Mouse (Mus musculus) hindbrain, embryonic 13.5 days (tissue): ENCODE measurements at regions not wholly inside any gene's neighbourhood (a gene's known extent, or its start where the extent isn't known, plus 50 kb on each side); places are given as distances from the start of the nearest gene placed in this dataset.

Source experiments
- ATAC-seq: fragments of 200-750 bp; cut with Nextera tagmentation; 2 replicates; pipeline ENCODE4 v1.8.0; 2017; ENCODE audit warnings: moderate TSS enrichment; ENCODE audit not compliant: low FRiP score
- H3K27ac ChIP-seq: fragments of 300-500 bp; sonication (generic); 2 replicates; pipeline ENCODE4 v1.5.1; 2015; ENCODE audit warnings: inconsistent platforms, mild to moderate bottlenecking, moderate library complexity
- H3K27me3 ChIP-seq: fragments of 300-500 bp; sonication (generic); 2 replicates; pipeline ENCODE4 v1.6.1; 2015; ENCODE audit warnings: mild to moderate bottlenecking, inconsistent platforms
- H3K36me3 ChIP-seq: fragments of 300-500 bp; sonication (generic); 2 replicates; pipeline ENCODE4 v1.6.1; 2015; ENCODE audit warnings: mild to moderate bottlenecking, inconsistent platforms
- H3K4me1 ChIP-seq: fragments of 300-500 bp; sonication (generic); replicated peaks from 2 replicates; pipeline ENCODE4 v1.6.1; 2015; ENCODE audit warnings: inconsistent platforms
- H3K4me2 ChIP-seq: fragments of 300-500 bp; sonication (generic); 2 replicates; pipeline ENCODE4 v1.6.1; 2015; ENCODE audit warnings: inconsistent platforms, mild to moderate bottlenecking, moderate library complexity
- H3K4me3 ChIP-seq: fragments of 300-500 bp; sonication (generic); 2 replicates; pipeline ENCODE4 v1.5.1; 2015; ENCODE audit warnings: mild to moderate bottlenecking, inconsistent platforms
- H3K9ac ChIP-seq: fragments of 300-500 bp; sonication (generic); 2 replicates; pipeline ENCODE4 v1.6.1; 2015; ENCODE audit warnings: mild to moderate bottlenecking, inconsistent platforms
- H3K9me3 ChIP-seq: fragments of 300-500 bp; sonication (generic); 2 replicates; pipeline ENCODE4 v1.6.1; 2016; ENCODE audit warnings: inconsistent platforms
- WGBS: fragments of 180-500 bp; shearing (Covaris S2); methylation state at CpG from one replicate; pipeline ENCODE4 v1.1.7; 2015; 5-methylcytosine and 5-hydroxymethylcytosine counted together

DNA sequence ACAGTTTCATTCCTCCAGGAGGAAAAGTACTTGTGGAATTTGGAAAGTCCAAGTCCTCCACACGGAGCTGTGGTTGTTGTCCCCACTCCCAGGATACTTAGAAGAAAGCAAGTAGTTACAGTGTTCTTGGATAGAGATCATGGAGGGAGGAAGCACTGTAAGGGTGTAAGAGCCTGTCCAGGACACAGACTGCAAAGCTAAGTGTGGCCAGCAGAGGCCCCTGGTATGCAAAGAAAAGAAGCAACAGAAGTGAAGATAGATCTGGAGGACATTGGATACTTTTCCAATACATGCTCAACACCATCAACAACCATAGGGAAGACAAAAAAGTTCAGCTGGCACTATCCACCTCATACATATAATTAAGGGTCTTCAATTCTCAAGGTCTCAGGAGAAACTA, 197.4 kb downstream of the Meis1 start:
- Histone ChIP-seq H3K4me1 (no peaks in the 10 kb centered on the region), H3K4me2 (no peak overlapping the region), H3K36me3 (no peaks in the 10 kb centered on the region), H3K4me3 (no peak overlapping the region), H3K27ac (no peak overlapping the region), H3K9me3 (no peaks in the 10 kb centered on the region), H3K27me3 (no peaks in the 10 kb centered on the region), H3K9ac (no peak overlapping the region)
- no peak for ATAC-seq
- WGBS = 57% methylated on average over 1 of the region's 1 CpGs

DNA sequence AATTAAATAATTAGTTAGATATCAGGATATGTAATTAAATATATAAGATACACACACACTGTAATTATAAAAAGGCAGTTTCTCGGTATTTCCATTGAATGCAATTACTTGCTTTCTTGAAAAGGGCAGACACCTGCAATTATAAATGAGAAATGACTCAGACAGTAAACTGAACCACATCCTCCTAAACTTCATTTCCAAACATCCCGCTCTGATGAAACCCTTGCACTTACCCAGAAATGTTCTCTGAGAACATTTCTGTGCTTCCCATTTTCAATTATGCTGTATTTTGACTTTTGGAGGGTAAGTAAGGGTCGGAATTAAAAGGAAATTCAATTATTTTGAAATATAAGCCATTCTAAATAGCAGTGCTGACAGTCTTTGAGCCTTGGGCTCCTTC, 204.7 kb downstream of the Meis1 start:
- Histone ChIP-seq H3K9me3 (no peaks in the 10 kb centered on the region), H3K27me3 (no peaks in the 10 kb centered on the region), H3K9ac (no peak overlapping the region), H3K4me2 (no peak overlapping the region), H3K36me3 (no peaks in the 10 kb centered on the region), H3K4me3 (no peak overlapping the region), H3K4me1 (no peaks in the 10 kb centered on the region), H3K27ac (no peak overlapping the region)
- WGBS = 94% methylated on average over 3 of the region's 3 CpGs
- no peak for ATAC-seq

DNA sequence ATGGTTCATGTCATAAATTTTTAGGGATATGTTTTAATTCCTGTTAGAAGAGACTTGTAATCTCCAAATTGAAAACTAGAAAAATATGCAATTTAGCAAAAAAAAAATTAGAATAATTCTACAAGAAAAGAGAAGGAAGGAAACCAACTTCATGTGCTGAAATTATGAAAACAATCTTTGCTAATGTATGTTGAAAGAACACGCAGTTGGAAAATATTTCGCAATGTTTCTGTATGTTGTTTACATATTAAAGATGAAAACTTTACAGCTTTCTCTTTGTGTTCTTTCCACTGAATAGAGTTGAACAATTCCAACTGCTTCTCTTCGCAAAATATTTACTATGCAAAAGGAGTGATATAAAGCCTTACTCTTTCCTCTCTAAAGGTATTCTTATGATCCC, 251.3 kb downstream of the Meis1 start:
- Histone ChIP-seq H3K4me3 (no peak overlapping the region), H3K4me1 (no peaks in the 10 kb centered on the region), H3K27ac (no peak overlapping the region), H3K9me3 (no peaks in the 10 kb centered on the region), H3K4me2 (no peak overlapping the region), H3K36me3 (no peaks in the 10 kb centered on the region), H3K9ac (no peak overlapping the region), H3K27me3 (no peaks in the 10 kb centered on the region)
- no peak for ATAC-seq
- WGBS = 98% methylated on average over 3 of the region's 3 CpGs

DNA sequence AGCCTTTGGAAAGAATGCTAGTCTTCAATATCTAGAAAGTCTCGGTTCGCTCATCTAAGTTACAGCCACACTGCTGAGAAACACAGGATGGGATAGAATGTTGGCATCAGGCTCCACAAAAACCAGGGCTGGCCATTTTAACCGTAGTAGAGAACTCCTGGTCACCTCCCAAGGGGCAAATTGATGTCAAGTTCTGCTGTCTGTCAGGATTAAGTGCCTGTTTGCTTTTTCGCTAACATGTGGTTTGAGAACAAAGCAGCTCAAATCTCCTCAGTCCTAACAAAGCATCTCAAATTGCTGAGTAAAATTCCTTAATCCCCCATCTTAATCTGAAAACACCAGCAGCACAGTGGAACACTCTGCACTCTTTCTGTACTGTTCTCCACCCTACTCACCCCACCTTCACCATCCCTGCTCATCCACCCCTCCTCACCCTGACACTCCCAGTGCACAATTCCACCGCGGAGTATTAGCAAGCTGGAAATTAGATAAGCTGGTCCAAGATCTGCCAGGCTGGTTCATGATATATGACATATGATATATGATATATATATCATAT, 252.2 kb downstream of the Meis1 start:
- Histone ChIP-seq H3K4me2 (no peak overlapping the region), H3K9ac (no peak overlapping the region), H3K4me1 (no peaks in the 10 kb centered on the region), H3K27ac (no peak overlapping the region), H3K36me3 (no peaks in the 10 kb centered on the region), H3K9me3 (no peaks in the 10 kb centered on the region), H3K4me3 (no peak overlapping the region), H3K27me3 (no peaks in the 10 kb centered on the region)
- no peak for ATAC-seq
- 61% methylated on average over 6 of the region's 6 CpGs for WGBS

DNA sequence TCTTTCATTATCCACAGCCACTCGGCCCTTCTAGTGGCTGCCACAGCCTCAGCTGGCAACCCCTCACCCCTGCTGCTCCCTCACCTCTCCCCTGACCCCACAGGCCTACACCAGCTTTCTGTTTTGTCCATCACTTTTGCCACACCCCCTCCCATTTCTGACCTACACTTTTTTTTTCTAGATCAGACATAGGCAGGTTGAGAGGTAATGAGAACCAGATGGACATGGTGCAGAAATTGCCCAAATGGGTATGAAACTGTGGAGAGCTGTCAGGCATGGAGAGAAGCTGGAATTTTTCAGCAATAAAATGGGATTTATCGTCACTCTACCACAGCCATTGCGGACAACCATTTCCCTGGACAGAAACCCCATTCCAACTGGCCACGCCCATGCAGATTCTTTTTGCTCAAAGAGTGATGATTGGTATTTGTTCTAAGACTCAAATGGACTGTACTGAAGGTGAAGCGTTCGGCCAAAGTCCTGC, 260.2 kb downstream of the Meis1 start:
- no peak overlapping the region for H3K4me3 ChIP-seq
- H3K9me3 ChIP-seq = no peaks in the 10 kb centered on the region
- H3K27me3 ChIP-seq = no peaks in the 10 kb centered on the region
- WGBS = 58% methylated on average over 6 of the region's 6 CpGs
- H3K36me3 ChIP-seq = no peaks in the 10 kb centered on the region
- H3K9ac ChIP-seq = no peak overlapping the region
- peaks cover 19% of the 10 kb centered on the region for H3K4me1 ChIP-seq
- no peak overlapping the region for H3K27ac ChIP-seq
- no peak overlapping the region for H3K4me2 ChIP-seq
- ATAC-seq = no peak

DNA sequence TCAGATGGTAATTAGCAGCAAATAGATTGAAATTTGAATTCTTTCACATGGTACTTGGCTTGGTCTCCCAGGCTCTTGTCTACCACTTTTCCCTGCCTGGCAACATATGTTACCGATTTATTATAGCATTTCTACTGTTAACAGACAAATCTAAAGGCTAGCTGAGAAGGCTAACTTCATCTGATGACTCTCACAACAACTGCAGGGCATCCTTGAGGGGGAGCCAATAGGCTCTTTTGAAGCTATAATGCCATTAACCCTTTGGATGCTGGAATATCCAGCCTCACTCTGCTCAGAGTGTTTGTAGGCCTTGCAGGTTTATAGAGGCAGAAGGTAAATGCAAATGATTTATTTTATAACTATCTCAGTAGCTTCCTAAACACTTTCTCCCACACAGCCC, 262.2 kb downstream of the Meis1 start:
- Histone ChIP-seq H3K9ac (no peak overlapping the region), H3K36me3 (no peaks in the 10 kb centered on the region), H3K27ac (no peak overlapping the region), H3K4me1 (peaks cover 29% of the 10 kb centered on the region), H3K9me3 (no peaks in the 10 kb centered on the region), H3K27me3 (no peaks in the 10 kb centered on the region), H3K4me3 (no peak overlapping the region), H3K4me2 (no peak overlapping the region)
- 53% methylated on average over 1 of the region's 1 CpGs for WGBS
- no peak for ATAC-seq

DNA sequence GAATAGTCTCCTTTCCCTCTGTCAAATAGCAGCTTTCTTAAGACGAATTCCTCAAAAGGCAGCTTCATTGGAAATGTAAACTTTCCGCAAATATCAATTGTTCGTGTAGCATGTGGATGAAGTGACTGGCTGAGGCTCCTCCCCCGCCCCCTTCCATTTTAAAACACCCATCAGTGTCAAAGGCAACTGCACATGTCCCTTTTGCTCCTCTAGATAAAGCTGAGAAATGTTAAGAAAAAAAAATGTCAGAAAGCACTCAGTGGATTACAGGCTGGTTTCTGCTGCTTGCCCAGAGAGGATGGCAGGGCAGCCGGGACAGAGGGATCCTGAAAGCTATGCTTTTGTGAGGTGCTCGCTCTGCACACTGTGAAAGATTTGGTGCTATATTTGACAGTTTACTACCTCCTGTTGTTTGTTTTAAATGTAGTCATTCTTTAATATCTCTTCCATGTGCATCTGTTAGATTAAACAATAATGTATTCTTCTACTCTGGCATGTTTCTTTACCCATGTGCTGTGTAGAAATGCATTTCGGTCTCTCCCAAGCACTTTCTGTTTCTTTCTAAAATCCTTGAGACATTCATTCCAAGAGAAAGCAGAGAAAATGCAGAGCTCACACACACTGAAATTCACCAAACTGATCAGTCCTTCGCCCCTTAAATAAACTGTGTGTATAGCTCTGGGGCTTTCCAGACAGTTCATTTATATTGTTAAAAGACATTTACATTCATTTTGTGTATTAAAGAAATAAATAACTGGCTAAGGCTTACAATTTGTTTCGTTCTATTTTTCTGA, 263.9 kb downstream of the Meis1 start:
- Histone ChIP-seq H3K9ac (peak overlapping the region; percentile 53), H3K27ac (peak overlapping the region; percentile 85)
- no peak for ATAC-seq

DNA sequence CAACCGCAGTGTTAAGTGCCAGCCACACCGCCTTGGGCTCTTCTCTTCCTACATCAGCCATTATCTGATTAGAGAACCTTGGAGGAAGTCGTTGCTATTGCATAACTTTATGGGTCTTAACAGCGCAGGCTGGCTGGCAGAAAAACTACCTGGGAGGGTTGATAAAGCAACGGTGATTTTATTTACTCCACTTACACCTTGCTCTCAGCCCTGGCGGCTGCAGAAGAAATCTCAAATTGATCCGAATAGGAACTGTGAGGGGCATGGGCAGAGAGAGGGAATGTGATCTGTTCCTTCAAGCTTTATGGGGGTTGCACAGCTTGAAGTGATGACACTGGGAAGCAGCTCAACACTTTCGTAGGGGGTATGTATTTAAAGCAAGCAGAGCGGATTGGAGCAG, 264.9 kb downstream of the Meis1 start:
- peaks cover 55% of the 10 kb centered on the region for H3K4me1 ChIP-seq
- no peaks in the 10 kb centered on the region for H3K36me3 ChIP-seq
- peak overlapping the region; percentile 85 for H3K27ac ChIP-seq
- H3K9ac ChIP-seq = peak overlapping the region; percentile 53
- WGBS = 33% methylated on average over 9 of the region's 9 CpGs
- no peaks in the 10 kb centered on the region for H3K27me3 ChIP-seq
- H3K4me2 ChIP-seq = peak overlapping the region; percentile 44
- 0 out of 2 replicates have a peak overlapping the region, but pooled peaks have one; percentile 3 for H3K4me3 ChIP-seq
- no peaks in the 10 kb centered on the region for H3K9me3 ChIP-seq
- peak; percentile 19; the same call in 1 of the 2 replicates for ATAC-seq

More for the DNA sequence above, 263.9 kb downstream of the Meis1 start:
- Histone ChIP-seq H3K4me2 (peak overlapping the region; percentile 44), H3K36me3 (no peaks in the 10 kb centered on the region), H3K4me1 (peaks cover 45% of the 10 kb centered on the region), H3K4me3 (no peak overlapping the region), H3K9me3 (no peaks in the 10 kb centered on the region), H3K27me3 (no peaks in the 10 kb centered on the region)
- WGBS = 30% methylated on average over 9 of the region's 9 CpGs

DNA sequence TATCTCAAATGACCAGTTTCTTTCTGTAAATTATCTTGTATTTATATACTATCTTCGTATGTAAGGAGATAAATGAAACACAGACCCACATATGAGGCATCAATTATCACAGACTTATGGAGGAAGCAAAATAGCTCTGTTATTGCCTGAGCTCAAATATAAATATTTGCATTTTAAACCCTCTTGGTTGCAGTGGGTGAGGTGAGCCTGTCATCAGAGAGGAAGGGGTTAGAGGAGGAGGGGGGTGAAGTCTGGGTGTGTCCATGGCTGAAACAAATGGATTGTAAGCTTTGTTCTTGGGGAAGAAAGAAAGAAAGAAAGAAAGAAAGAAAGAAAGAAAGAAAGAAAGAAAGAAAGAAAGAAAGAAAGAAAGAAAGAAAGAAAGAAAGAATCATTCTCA, 265.5 kb downstream of the Meis1 start:
- Histone ChIP-seq H3K36me3 (no peaks in the 10 kb centered on the region), H3K4me2 (no peak overlapping the region; the same call in 1 of the 2 replicates), H3K4me3 (no peak overlapping the region), H3K9me3 (no peaks in the 10 kb centered on the region), H3K27ac (0 out of 2 replicates have a peak overlapping the region, but pooled peaks have one; percentile 62), H3K4me1 (peaks cover 61% of the 10 kb centered on the region), H3K9ac (no peak overlapping the region), H3K27me3 (no peaks in the 10 kb centered on the region)
- 62% methylated on average over 1 of the region's 1 CpGs for WGBS
- no peak for ATAC-seq

DNA sequence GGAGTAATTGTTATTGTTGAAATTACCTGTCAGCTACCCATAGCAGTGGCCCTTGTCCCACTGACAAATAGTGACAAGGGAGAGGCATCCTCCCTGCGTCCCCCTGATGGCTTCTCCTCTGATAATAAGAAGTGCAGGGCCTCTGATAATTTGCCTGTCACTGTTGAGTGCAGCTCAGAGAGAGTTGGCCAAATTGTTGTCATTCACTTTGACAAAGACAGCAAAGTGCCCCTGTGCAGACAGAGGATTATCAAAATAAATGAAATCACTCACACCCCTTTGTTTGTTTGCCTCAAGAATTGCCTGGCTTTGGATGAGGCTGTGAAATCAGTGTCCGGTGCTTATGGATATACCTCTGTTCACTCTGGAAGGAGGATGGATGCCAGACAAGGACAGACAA, 266.3 kb downstream of the Meis1 start:
- Histone ChIP-seq H3K36me3 (no peaks in the 10 kb centered on the region), H3K27me3 (no peaks in the 10 kb centered on the region), H3K4me3 (no peak overlapping the region), H3K9ac (no peak overlapping the region), H3K9me3 (no peaks in the 10 kb centered on the region), H3K27ac (peak overlapping the region; percentile 89), H3K4me2 (peak overlapping the region; percentile 13; the same call in 1 of the 2 replicates), H3K4me1 (peaks cover 68% of the 10 kb centered on the region)
- 33% methylated on average over 2 of the region's 2 CpGs for WGBS
- no peak for ATAC-seq

DNA sequence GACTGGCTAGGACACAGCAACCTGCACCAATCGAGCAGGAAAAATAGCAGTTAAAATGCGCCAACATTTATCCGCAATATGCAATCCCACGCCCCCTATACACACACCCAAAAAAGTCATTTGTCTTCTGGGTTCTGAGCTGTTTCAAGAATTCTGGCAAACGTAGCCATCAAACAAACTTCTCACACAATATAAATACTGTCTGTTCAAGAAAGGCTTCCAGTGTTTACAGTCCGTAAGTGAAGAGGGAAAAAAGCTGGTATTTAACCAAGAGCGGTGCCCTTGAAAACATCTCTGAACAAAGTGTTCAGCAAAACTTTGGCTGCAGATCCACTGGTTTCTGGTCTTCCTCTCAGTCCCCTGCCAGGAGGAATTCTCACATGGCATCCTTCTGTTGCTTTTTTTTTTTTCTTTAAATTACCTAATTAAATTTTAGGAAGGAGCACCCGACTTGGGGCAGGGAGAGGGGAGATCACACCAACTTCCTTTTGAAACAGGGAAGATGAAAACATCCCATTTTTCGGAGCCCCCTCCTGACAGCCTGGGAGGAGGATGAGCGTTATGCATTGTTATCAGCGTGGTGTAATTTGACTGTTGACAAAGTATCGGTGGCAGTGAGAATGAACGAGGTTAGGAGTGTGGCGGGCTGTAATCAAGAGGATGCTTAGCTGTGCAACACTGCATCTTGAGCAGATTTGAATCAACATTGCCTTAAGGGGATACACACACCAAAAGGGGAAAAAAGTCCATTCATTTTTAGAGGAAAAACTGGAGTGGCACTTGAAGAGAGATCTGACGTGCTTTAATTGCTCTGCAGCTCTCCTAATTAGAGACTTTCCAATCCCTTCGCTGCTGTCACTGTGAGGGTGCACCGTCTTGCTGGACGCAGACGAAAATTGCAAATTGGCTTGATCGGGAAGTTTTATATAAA, 267.6 kb downstream of the Meis1 start:
- Histone ChIP-seq H3K36me3 (no peaks in the 10 kb centered on the region), H3K9me3 (no peaks in the 10 kb centered on the region), H3K27me3 (no peaks in the 10 kb centered on the region), H3K27ac (peak overlapping the region; percentile 89), H3K4me3 (peak overlapping the region; percentile 22), H3K4me1 (peaks cover 76% of the 10 kb centered on the region), H3K4me2 (peak overlapping the region; percentile 52), H3K9ac (peak overlapping the region; percentile 61)
- ATAC-seq = 0 out of 2 replicates have a peak, but pooled peaks have one; percentile 37
- WGBS = 12% methylated on average over 20 of the region's 20 CpGs

DNA sequence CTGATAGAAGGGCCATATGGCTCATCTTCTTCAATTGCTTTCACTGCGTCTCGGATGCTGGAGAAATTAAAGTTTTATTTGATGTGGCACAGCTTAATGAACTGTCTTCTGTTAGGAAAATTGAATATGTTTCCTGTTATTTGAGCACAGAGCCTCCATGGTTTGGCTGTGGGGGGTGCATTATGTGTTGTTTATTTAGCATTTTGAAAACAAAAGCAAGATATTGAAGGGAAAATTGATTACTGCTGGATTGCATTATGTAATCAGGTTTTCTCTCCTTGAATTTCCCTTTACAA, 268.8 kb downstream of the Meis1 start:
- Histone ChIP-seq H3K4me1 (peaks cover 85% of the 10 kb centered on the region), H3K9me3 (no peaks in the 10 kb centered on the region), H3K27me3 (no peaks in the 10 kb centered on the region), H3K36me3 (no peaks in the 10 kb centered on the region), H3K27ac (peak overlapping the region; percentile 89), H3K4me3 (no peak overlapping the region), H3K4me2 (no peak overlapping the region), H3K9ac (no peak overlapping the region)
- ATAC-seq = no peak
- 43% methylated on average over 2 of the region's 2 CpGs for WGBS
